Mouse (Mus musculus): Measurements from ENCODE around the gene Bcas3. TPM values are rescaled to one million over a fixed set of nuclear protein-coding genes. Genes with fewer than 3 reads are reported as not detected.

Gene Bcas3
- polyA plus RNA-seq, 1 experiment from 2014 or later = 15.4 TPM

GRCm38 (mm10) chr11:85395361-85395760 lies 42.4 kb downstream of the Bcas3 start:
- 70% methylated on average over 7 of the region's 7 CpGs for WGBS
- Histone ChIP-seq H3K27me3 (replicated peaks; ENCODE audit: control insufficient read depth, insufficient read depth, low read length) (no peaks in the 10 kb centered on the region), H3K4me2 (ENCODE audit: low read depth, low read length) (no peak overlapping the region), H3K9ac (ENCODE audit: low read depth, low read length) (no peak overlapping the region), H3K27ac (ENCODE audit: low read length) (no peak overlapping the region), H3K4me1 (ENCODE audit: control insufficient read depth, insufficient read depth, low read length) (0 out of 2 replicates have a peak, but pooled peaks cover 2% of the 10 kb centered on the region), H3K9me3 (ENCODE audit: control insufficient read depth, low read length) (no peaks in the 10 kb centered on the region), H3K4me3 (ENCODE audit: low read length) (no peak overlapping the region), H3K36me3 (ENCODE audit: control insufficient read depth, insufficient read depth, low read length) (no peaks in the 10 kb centered on the region)
- no peak for ATAC-seq

- 73% methylated on average over 3 of the region's 3 CpGs for WGBS
- Histone ChIP-seq H3K27me3 (replicated peaks; ENCODE audit: control insufficient read depth, insufficient read depth, low read length) (no peaks in the 10 kb centered on the region), H3K4me1 (ENCODE audit: control insufficient read depth, insufficient read depth, low read length) (no peaks in the 10 kb centered on the region), H3K4me3 (ENCODE audit: low read length) (no peak overlapping the region), H3K4me2 (ENCODE audit: low read depth, low read length) (no peak overlapping the region), H3K9ac (ENCODE audit: low read depth, low read length) (no peak overlapping the region), H3K9me3 (ENCODE audit: control insufficient read depth, low read length) (no peaks in the 10 kb centered on the region), H3K36me3 (ENCODE audit: control insufficient read depth, insufficient read depth, low read length) (no peaks in the 10 kb centered on the region), H3K27ac (ENCODE audit: low read length) (no peak overlapping the region)
- ATAC-seq = no peak
Measured at GRCm38 (mm10) chr11:85406531-85406930, 53.6 kb downstream of the Bcas3 start.

- Histone ChIP-seq H3K36me3 (ENCODE audit: control insufficient read depth, insufficient read depth, low read length) (no peaks in the 10 kb centered on the region), H3K4me2 (ENCODE audit: low read depth, low read length) (no peak overlapping the region), H3K4me1 (ENCODE audit: control insufficient read depth, insufficient read depth, low read length) (0 out of 2 replicates have a peak, but pooled peaks cover 3% of the 10 kb centered on the region), H3K9ac (ENCODE audit: low read depth, low read length) (no peak overlapping the region), H3K4me3 (ENCODE audit: low read length) (no peak overlapping the region), H3K9me3 (ENCODE audit: control insufficient read depth, low read length) (no peaks in the 10 kb centered on the region), H3K27ac (ENCODE audit: low read length) (no peak overlapping the region), H3K27me3 (replicated peaks; ENCODE audit: control insufficient read depth, insufficient read depth, low read length) (no peaks in the 10 kb centered on the region)
- 73% methylated on average over 3 of the region's 3 CpGs for WGBS
- no peak for ATAC-seq
Measured at GRCm38 (mm10) chr11:85407700-85408099, 54.7 kb downstream of the Bcas3 start.

- no peak for ATAC-seq
- WGBS = 32% methylated on average over 7 of the region's 7 CpGs
- H3K27ac ChIP-seq (ENCODE audit: low read length) = no peak overlapping the region
Measured at GRCm38 (mm10) chr11:85412319-85412718, 59.4 kb downstream of the Bcas3 start.

GRCm38 (mm10) chr11:85414476-85414875 lies 61.5 kb downstream of the Bcas3 start:
- H3K27me3 ChIP-seq (replicated peaks; ENCODE audit: control insufficient read depth, insufficient read depth, low read length) = no peaks in the 10 kb centered on the region
- WGBS = 93% methylated on average over 1 of the region's 1 CpGs
- no peak overlapping the region for H3K9ac ChIP-seq (ENCODE audit: low read depth, low read length)
- no peak overlapping the region for H3K4me3 ChIP-seq (ENCODE audit: low read length)
- H3K4me1 ChIP-seq (ENCODE audit: control insufficient read depth, insufficient read depth, low read length) = 0 out of 2 replicates have a peak, but pooled peaks cover 3% of the 10 kb centered on the region
- no peak overlapping the region for H3K4me2 ChIP-seq (ENCODE audit: low read depth, low read length)
- no peak overlapping the region for H3K27ac ChIP-seq (ENCODE audit: low read length)
- no peak for ATAC-seq
- H3K36me3 ChIP-seq (ENCODE audit: control insufficient read depth, insufficient read depth, low read length) = no peaks in the 10 kb centered on the region
- H3K9me3 ChIP-seq (ENCODE audit: control insufficient read depth, low read length) = no peaks in the 10 kb centered on the region

More at GRCm38 (mm10) chr11:85412319-85412718, 59.4 kb downstream of the Bcas3 start:
- Histone ChIP-seq H3K4me3 (ENCODE audit: low read length) (peak overlapping the region; percentile 5; the same call in 1 of the 2 replicates), H3K4me1 (ENCODE audit: control insufficient read depth, insufficient read depth, low read length) (0 out of 2 replicates have a peak, but pooled peaks cover 3% of the 10 kb centered on the region), H3K4me2 (ENCODE audit: low read depth, low read length) (peak overlapping the region; percentile 26; the same call in 1 of the 2 replicates), H3K9ac (ENCODE audit: low read depth, low read length) (no peak overlapping the region), H3K9me3 (ENCODE audit: control insufficient read depth, low read length) (no peaks in the 10 kb centered on the region), H3K36me3 (ENCODE audit: control insufficient read depth, insufficient read depth, low read length) (no peaks in the 10 kb centered on the region), H3K27me3 (replicated peaks; ENCODE audit: control insufficient read depth, insufficient read depth, low read length) (no peaks in the 10 kb centered on the region)

- H3K4me2 ChIP-seq (ENCODE audit: low read depth, low read length) = no peak overlapping the region
- H3K27me3 ChIP-seq (replicated peaks; ENCODE audit: control insufficient read depth, insufficient read depth, low read length) = no peaks in the 10 kb centered on the region
- no peak overlapping the region for H3K9ac ChIP-seq (ENCODE audit: low read depth, low read length)
- no peaks in the 10 kb centered on the region for H3K36me3 ChIP-seq (ENCODE audit: control insufficient read depth, insufficient read depth, low read length)
- ATAC-seq = no peak
- no peaks in the 10 kb centered on the region for H3K4me1 ChIP-seq (ENCODE audit: control insufficient read depth, insufficient read depth, low read length)
- H3K9me3 ChIP-seq (ENCODE audit: control insufficient read depth, low read length) = no peaks in the 10 kb centered on the region
- H3K4me3 ChIP-seq (ENCODE audit: low read length) = no peak overlapping the region
- WGBS = 65% methylated on average over 6 of the region's 6 CpGs
- H3K27ac ChIP-seq (ENCODE audit: low read length) = no peak overlapping the region
Measured at GRCm38 (mm10) chr11:85427353-85427752, 74.4 kb downstream of the Bcas3 start.

- Histone ChIP-seq H3K36me3 (ENCODE audit: control insufficient read depth, insufficient read depth, low read length) (no peaks in the 10 kb centered on the region), H3K4me1 (ENCODE audit: control insufficient read depth, insufficient read depth, low read length) (no peaks in the 10 kb centered on the region), H3K9ac (ENCODE audit: low read depth, low read length) (no peak overlapping the region), H3K4me2 (ENCODE audit: low read depth, low read length) (no peak overlapping the region), H3K4me3 (ENCODE audit: low read length) (no peak overlapping the region), H3K27me3 (replicated peaks; ENCODE audit: control insufficient read depth, insufficient read depth, low read length) (no peaks in the 10 kb centered on the region), H3K27ac (ENCODE audit: low read length) (no peak overlapping the region; the same call in 1 of the 2 replicates), H3K9me3 (ENCODE audit: control insufficient read depth, low read length) (no peaks in the 10 kb centered on the region)
- 26% methylated on average over 3 of the region's 3 CpGs for WGBS
- no peak for ATAC-seq
Measured at GRCm38 (mm10) chr11:85428227-85428626, 75.3 kb downstream of the Bcas3 start.

- no peak overlapping the region for H3K27ac ChIP-seq (ENCODE audit: low read length)
- no peak overlapping the region for H3K4me2 ChIP-seq (ENCODE audit: low read depth, low read length)
- H3K9me3 ChIP-seq (ENCODE audit: control insufficient read depth, low read length) = no peaks in the 10 kb centered on the region
Measured at GRCm38 (mm10) chr11:85430743-85431448, 77.9 kb downstream of the Bcas3 start.

GRCm38 (mm10) chr11:85447375-85447774 lies 94.4 kb downstream of the Bcas3 start:
- no peak overlapping the region for H3K4me3 ChIP-seq (ENCODE audit: low read length)
- H3K4me1 ChIP-seq (ENCODE audit: control insufficient read depth, insufficient read depth, low read length) = no peaks in the 10 kb centered on the region
- no peak overlapping the region for H3K27ac ChIP-seq (ENCODE audit: low read length)
- 89% methylated on average over 5 of the region's 5 CpGs for WGBS
- H3K9ac ChIP-seq (ENCODE audit: low read depth, low read length) = no peak overlapping the region
- no peaks in the 10 kb centered on the region for H3K36me3 ChIP-seq (ENCODE audit: control insufficient read depth, insufficient read depth, low read length)
- no peak for ATAC-seq
- H3K27me3 ChIP-seq (replicated peaks; ENCODE audit: control insufficient read depth, insufficient read depth, low read length) = no peaks in the 10 kb centered on the region
- H3K9me3 ChIP-seq (ENCODE audit: control insufficient read depth, low read length) = no peaks in the 10 kb centered on the region
- H3K4me2 ChIP-seq (ENCODE audit: low read depth, low read length) = no peak overlapping the region

More at GRCm38 (mm10) chr11:85430743-85431448, 77.9 kb downstream of the Bcas3 start:
- H3K9ac ChIP-seq (ENCODE audit: low read depth, low read length) = no peak overlapping the region
- 51% methylated on average over 11 of the region's 11 CpGs for WGBS
- no peak overlapping the region for H3K4me3 ChIP-seq (ENCODE audit: low read length)
- no peaks in the 10 kb centered on the region for H3K36me3 ChIP-seq (ENCODE audit: control insufficient read depth, insufficient read depth, low read length)
- ATAC-seq = no peak
- H3K4me1 ChIP-seq (ENCODE audit: control insufficient read depth, insufficient read depth, low read length) = no peaks in the 10 kb centered on the region
- H3K27me3 ChIP-seq (replicated peaks; ENCODE audit: control insufficient read depth, insufficient read depth, low read length) = no peaks in the 10 kb centered on the region

Measured in intestine, embryonic 16.5 days (tissue).